Mouse (Mus musculus): Measurements from ENCODE around the gene Ctdsp1.

Ctdsp1 gene

GRCm38 (mm10) chr1:74397268-74397918 is 6.1 kb downstream of the Ctdsp1 start:
- DNase-seq (ENCODE audit: low spot score in 2 of 2): peak; percentile 86 to 91

- peak in 1 of 2 experiments; percentile 49 for DNase-seq (ENCODE audit: low spot score in 2 of 2)
These were observed 6.7 kb downstream of the Ctdsp1 start for GRCm38 (mm10) chr1:74397919-74398451.

- DNase-seq (ENCODE audit: low spot score in 2 of 2): no peak
These were observed 9.2 kb downstream of the Ctdsp1 start for GRCm38 (mm10) chr1:74400531-74400930.

GRCm38 (mm10) chr1:74401015-74401702 is 9.8 kb downstream of the Ctdsp1 start:
- no peak for DNase-seq (ENCODE audit: low spot score in 2 of 2)

GRCm38 (mm10) chr1:74404206-74404605 is 12.9 kb downstream of the Ctdsp1 start:
- DNase-seq (ENCODE audit: low spot score in 2 of 2): no peak

- no peak for DNase-seq (ENCODE audit: low spot score in 2 of 2)
These were observed 17.5 kb downstream of the Ctdsp1 start, which contains the start of gene Vil1 for GRCm38 (mm10) chr1:74408589-74409504. Gene Vil1 (plus strand): TSS chr1:74409376.

- no peak for DNase-seq (ENCODE audit: low spot score in 2 of 2)
These were observed 20.5 kb downstream of the Ctdsp1 start for GRCm38 (mm10) chr1:74411753-74412325.

- DNase-seq (ENCODE audit: low spot score in 2 of 2): no peak
These were observed 21.4 kb downstream of the Ctdsp1 start for GRCm38 (mm10) chr1:74412711-74413110.

- no peak for DNase-seq (ENCODE audit: low spot score in 2 of 2)
These were observed 23.8 kb downstream of the Ctdsp1 start for GRCm38 (mm10) chr1:74415143-74415542.

- DNase-seq (ENCODE audit: low spot score in 2 of 2): no peak
These were observed 27.6 kb downstream of the Ctdsp1 start for GRCm38 (mm10) chr1:74418747-74419439.

GRCm38 (mm10) chr1:74419440-74419794 is 28.1 kb downstream of the Ctdsp1 start:
- no peak for DNase-seq (ENCODE audit: low spot score in 2 of 2)

- no peak for DNase-seq (ENCODE audit: low spot score in 2 of 2)
These were observed 31.8 kb downstream of the Ctdsp1 start for GRCm38 (mm10) chr1:74423147-74423546.

- no peak for DNase-seq (ENCODE audit: low spot score in 2 of 2)
These were observed 34.5 kb downstream of the Ctdsp1 start for GRCm38 (mm10) chr1:74425845-74426244.

GRCm38 (mm10) chr1:74433220-74433619 is 41.9 kb downstream of the Ctdsp1 start:
- no peak for DNase-seq (ENCODE audit: low spot score in 2 of 2)

GRCm38 (mm10) chr1:74434596-74434995 is 43.3 kb downstream of the Ctdsp1 start:
- DNase-seq (ENCODE audit: low spot score in 2 of 2): no peak

- no peak for DNase-seq (ENCODE audit: low spot score in 2 of 2)
These were observed 44.3 kb downstream of the Ctdsp1 start for GRCm38 (mm10) chr1:74435563-74435962.

GRCm38 (mm10) chr1:74437702-74438427 is 46.6 kb downstream of the Ctdsp1 start:
- DNase-seq (ENCODE audit: low spot score in 2 of 2): no peak

GRCm38 (mm10) chr1:74439166-74439876 is 48.0 kb downstream of the Ctdsp1 start:
- no peak for DNase-seq (ENCODE audit: low spot score in 2 of 2)

- no peak for DNase-seq (ENCODE audit: low spot score in 2 of 2)
These were observed 53.2 kb downstream of the Ctdsp1 start for GRCm38 (mm10) chr1:74444538-74444937.
